Mouse (Mus musculus) neural tube, embryonic 13.5 days (tissue): Measurements from ENCODE around the gene Cdh23. TPM values are rescaled to one million over a fixed set of nuclear protein-coding genes. Genes with fewer than 3 reads are reported as not detected.

Experiments used
- ATAC-seq: fragments of 200-750 bp; cut with Nextera tagmentation; 2 replicates; pipeline ENCODE4 v1.8.0; 2017; ENCODE audit warnings: low read depth, mild to moderate bottlenecking, moderate TSS enrichment, moderate library complexity
- H3K27ac ChIP-seq: fragments of 300-500 bp; sonication (generic); replicated peaks from 2 replicates; pipeline ENCODE4 v1.5.1; 2015; ENCODE audit warnings: moderate library complexity, mild to moderate bottlenecking, inconsistent platforms
- H3K27me3 ChIP-seq: fragments of 300-500 bp; sonication (generic); 2 replicates; pipeline ENCODE4 v1.6.1; 2015; ENCODE audit warnings: mild to moderate bottlenecking, inconsistent platforms
- H3K36me3 ChIP-seq: fragments of 300-500 bp; sonication (generic); 2 replicates; pipeline ENCODE4 v1.6.1; 2015; ENCODE audit warnings: mild to moderate bottlenecking, inconsistent platforms
- H3K4me1 ChIP-seq: fragments of 300-500 bp; sonication (generic); replicated peaks from 2 replicates; pipeline ENCODE4 v1.6.1; 2015; ENCODE audit warnings: inconsistent platforms
- H3K4me2 ChIP-seq: fragments of 300-500 bp; sonication (generic); 2 replicates; pipeline ENCODE4 v1.6.1; 2015; ENCODE audit warnings: inconsistent platforms, mild to moderate bottlenecking, moderate library complexity
- H3K4me3 ChIP-seq: fragments of 300-500 bp; sonication (generic); 2 replicates; pipeline ENCODE4 v1.5.1; 2015; ENCODE audit warnings: mild to moderate bottlenecking, inconsistent platforms
- H3K9ac ChIP-seq: fragments of 300-500 bp; sonication (generic); 2 replicates; pipeline ENCODE4 v1.6.1; 2015; ENCODE audit warnings: moderate library complexity, mild to moderate bottlenecking, inconsistent platforms
- H3K9me3 ChIP-seq: fragments of 300-500 bp; sonication (generic); 2 replicates; pipeline ENCODE4 v1.6.1; 2016; ENCODE audit warnings: inconsistent platforms
- WGBS: fragments of 180-500 bp; shearing (Covaris S2); methylation state at CpG from one replicate; pipeline ENCODE4 v1.1.7; 2015; 5-methylcytosine and 5-hydroxymethylcytosine counted together
- polyA plus RNA-seq: library from polyadenylated mRNA; unstranded; fragments of >200 nt; fragmentation: Nextera tagmentation; extraction: Ambion mirVana; gene quantifications from 2 replicates; pipeline ENCODE4 v1.2.1, GENCODE M21; 2015

The Cdh23 gene
- polyA plus RNA-seq, 1 experiment from 2014 or later: 1.4 TPM

DNA sequence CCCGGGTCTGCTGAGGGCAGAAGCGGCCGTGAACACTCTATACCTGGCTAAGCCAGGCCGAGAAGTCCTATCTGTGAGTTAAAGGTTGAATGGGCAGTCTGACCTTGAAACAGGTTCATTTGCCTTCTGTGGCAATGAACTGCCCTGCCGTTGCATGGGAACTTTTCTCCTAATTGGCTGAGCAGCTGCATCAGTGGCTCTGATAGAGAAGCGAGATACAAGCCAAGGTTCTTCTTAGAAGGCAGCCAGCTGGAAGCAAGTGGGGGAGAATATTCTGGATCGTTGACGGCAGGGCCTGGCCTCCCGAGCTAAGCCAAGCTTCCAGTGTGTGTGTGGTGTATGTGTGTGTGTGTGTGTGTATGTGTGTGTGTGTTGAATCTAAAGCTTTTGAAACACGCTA, 431.0 kb downstream of the Cdh23 start:
- WGBS: 83% methylated on average over 10 of the region's 10 CpGs
- no peak overlapping the region for H3K9ac ChIP-seq
- no peak overlapping the region for H3K4me2 ChIP-seq
- ATAC-seq: no peak
- no peaks in the 10 kb centered on the region for H3K27me3 ChIP-seq
- no peak overlapping the region for H3K27ac ChIP-seq
- H3K4me1 ChIP-seq: peaks cover 17% of the 10 kb centered on the region
- H3K36me3 ChIP-seq: no peaks in the 10 kb centered on the region
- H3K4me3 ChIP-seq: no peak overlapping the region
- H3K9me3 ChIP-seq: no peaks in the 10 kb centered on the region

DNA sequence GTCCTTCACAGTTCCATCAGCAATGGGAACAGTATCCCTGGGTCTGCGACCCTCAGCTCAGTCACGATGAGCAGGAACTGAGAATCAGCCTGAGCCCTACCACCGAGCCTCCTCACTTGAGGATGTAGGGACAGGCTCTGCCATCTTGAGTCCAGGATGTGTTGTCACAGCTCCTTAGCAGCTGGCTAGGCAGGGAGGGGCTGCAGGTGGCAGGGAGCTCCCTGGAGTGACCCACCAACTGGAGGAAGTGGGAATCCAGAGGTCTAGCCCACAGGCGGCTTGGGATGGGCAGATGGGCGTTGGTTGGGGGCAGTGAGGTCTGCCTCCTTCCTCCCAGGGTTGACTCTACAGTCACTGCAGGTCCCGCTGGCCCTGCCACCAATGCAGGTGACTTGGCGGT, 432.9 kb downstream of the Cdh23 start:
- Histone ChIP-seq H3K4me3 (no peak overlapping the region), H3K9ac (0 out of 2 replicates have a peak overlapping the region, but pooled peaks have one; percentile 34), H3K9me3 (no peaks in the 10 kb centered on the region), H3K36me3 (no peaks in the 10 kb centered on the region), H3K4me2 (no peak overlapping the region), H3K27ac (no peak overlapping the region), H3K27me3 (no peaks in the 10 kb centered on the region), H3K4me1 (peaks cover 10% of the 10 kb centered on the region)
- WGBS: 83% methylated on average over 7 of the region's 7 CpGs
- no peak for ATAC-seq

DNA sequence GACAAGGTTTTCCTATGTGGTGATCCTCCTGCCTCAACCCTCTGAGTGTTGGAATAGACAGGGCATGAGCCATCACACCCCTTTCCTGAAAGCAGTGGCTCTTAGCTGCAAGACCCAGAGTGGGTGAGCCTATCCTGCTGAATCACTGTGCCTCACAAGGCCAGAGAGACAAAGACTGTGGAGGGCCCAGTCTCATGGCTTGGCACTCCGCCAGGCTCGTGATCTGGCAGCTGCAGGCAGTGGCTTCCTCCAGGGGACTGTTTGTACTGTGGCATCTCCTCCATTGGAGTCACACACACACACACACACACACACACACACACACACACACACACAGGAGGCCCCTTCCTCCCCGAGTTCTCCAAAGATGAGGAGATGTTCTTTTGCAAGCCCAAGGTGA, 433.9 kb downstream of the Cdh23 start:
- WGBS: 28% methylated on average over 3 of the region's 3 CpGs
- Histone ChIP-seq H3K36me3 (no peaks in the 10 kb centered on the region), H3K9ac (peak overlapping the region; percentile 26; the same call in 1 of the 2 replicates), H3K4me1 (peaks cover 10% of the 10 kb centered on the region), H3K27ac (peak overlapping the region; percentile 72), H3K4me2 (no peak overlapping the region), H3K4me3 (no peak overlapping the region), H3K9me3 (no peaks in the 10 kb centered on the region), H3K27me3 (no peaks in the 10 kb centered on the region)
- ATAC-seq: peak; percentile 94

DNA sequence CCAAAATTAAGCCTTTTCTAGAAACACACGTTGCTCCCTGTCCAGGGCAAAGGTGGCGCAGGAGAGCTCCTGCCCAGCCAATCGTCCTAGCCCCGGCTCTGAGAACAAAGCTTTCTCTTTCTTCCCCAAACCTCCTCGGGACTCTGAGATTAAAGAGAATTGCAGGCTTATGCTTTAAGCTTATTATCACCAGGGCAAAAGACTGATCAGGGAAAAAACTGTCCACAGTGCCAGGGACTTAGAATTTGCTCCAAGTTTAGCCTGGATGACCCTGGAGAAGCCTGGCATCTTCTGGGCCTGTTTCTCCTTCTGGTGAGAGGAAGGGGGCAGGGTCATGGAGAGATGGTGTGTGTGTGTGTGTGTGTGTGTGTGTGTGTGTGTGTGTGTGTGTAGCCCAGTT, 434.8 kb downstream of the Cdh23 start:
- Histone ChIP-seq H3K4me3 (no peak overlapping the region), H3K36me3 (no peaks in the 10 kb centered on the region), H3K4me1 (peaks cover 10% of the 10 kb centered on the region), H3K27ac (no peak overlapping the region), H3K9ac (no peak overlapping the region), H3K4me2 (no peak overlapping the region), H3K9me3 (no peaks in the 10 kb centered on the region), H3K27me3 (no peaks in the 10 kb centered on the region)
- 39% methylated on average over 5 of the region's 5 CpGs for WGBS
- ATAC-seq: no peak

DNA sequence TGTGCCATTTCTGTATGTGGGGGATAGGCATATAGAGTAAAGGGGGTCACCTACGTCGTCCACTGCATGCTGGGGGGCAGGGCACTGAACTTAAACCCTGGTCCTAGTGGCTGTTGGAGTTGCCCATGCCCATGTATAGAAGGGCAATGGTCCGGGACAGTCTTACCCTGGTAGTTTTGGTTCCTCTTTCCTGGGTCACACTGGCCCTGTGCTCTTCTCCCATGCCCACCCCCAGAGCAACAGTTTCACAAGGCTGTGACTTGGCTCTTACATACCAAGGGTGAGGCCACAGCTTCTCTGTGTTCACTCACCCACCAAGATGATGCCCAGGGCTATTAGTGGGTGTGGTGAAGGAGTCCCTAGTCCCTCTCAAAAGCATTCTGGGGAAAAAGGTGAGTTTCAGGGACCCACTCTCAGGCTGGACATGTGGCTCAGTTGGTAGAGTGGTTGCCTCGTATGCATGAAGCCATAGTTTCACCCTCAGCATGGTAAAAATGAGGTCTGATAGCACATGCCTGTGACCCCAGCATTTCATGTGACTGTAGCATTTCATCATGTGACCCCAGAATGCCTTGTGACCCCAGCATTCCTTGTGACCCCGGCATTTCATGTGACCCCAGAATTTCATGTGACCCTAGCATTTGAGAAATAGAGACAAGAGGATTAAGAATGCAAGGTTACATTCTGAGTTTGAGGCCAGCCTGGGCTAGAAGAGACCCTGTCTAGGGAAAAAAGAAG, 435.6 kb downstream of the Cdh23 start:
- peaks cover 10% of the 10 kb centered on the region for H3K4me1 ChIP-seq
- 88% methylated on average over 5 of the region's 5 CpGs for WGBS
- no peaks in the 10 kb centered on the region for H3K27me3 ChIP-seq
- no peak overlapping the region for H3K27ac ChIP-seq
- H3K4me2 ChIP-seq: no peak overlapping the region
- no peaks in the 10 kb centered on the region for H3K9me3 ChIP-seq
- no peak overlapping the region for H3K9ac ChIP-seq
- H3K4me3 ChIP-seq: no peak overlapping the region
- H3K36me3 ChIP-seq: no peaks in the 10 kb centered on the region
- ATAC-seq: no peak

DNA sequence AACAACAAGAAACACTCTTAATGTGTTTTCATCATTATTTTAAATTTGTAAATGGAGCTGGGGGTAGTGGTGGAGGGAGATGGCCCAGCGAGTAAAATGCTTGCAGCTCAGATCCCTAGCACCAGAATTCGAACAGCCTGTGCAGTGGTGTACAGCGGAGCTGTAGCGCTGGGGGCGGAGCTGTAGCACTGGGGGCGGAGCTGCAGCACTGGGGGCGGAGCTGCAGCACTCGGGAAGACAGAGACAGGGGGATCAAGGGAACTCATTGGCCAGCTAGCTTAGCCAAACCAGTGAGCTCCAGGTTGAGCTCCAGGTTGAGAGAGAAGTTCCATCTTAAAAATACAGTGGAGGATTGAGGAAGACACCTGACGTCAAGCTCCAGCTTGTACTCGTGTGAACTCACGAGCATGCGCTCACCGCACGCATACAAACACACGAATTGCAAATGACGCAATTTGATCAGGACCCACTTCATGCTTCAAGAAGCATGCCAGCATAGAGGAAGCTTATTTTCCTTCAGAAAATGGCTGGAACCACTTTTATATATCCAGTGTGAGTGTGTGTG, 438.9 kb downstream of the Cdh23 start:
- Histone ChIP-seq H3K4me3 (no peak overlapping the region), H3K27ac (no peak overlapping the region), H3K9me3 (no peaks in the 10 kb centered on the region), H3K27me3 (no peaks in the 10 kb centered on the region), H3K4me1 (peaks cover 5% of the 10 kb centered on the region; the same call in 1 of the 2 replicates), H3K4me2 (no peak overlapping the region), H3K9ac (no peak overlapping the region), H3K36me3 (no peaks in the 10 kb centered on the region)
- no peak for ATAC-seq
- 56% methylated on average over 16 of the region's 16 CpGs for WGBS

DNA sequence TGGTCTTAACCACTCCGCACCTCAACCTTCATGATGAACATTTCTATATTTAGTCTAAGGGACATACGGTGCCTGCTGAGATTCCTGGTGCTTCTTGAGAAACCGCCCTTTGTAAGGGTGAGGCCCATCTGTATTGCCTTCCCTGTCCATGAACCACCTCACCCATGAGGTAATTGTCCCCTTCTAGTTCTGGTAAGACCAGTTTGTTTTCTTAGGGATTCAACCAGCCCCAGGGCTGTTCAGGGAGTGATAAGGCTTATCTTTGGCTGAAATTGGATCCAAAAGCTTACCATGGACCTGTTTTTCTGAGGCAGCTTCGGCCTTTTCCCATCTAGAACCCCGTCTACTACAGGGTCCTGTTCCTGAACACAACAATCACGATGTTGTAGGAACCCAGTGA, 440.2 kb downstream of the Cdh23 start:
- no peak for ATAC-seq
- Histone ChIP-seq H3K27me3 (no peaks in the 10 kb centered on the region), H3K4me1 (no peaks in the 10 kb centered on the region), H3K9ac (no peak overlapping the region), H3K4me2 (no peak overlapping the region), H3K4me3 (no peak overlapping the region), H3K36me3 (no peaks in the 10 kb centered on the region), H3K9me3 (no peaks in the 10 kb centered on the region), H3K27ac (no peak overlapping the region)
- WGBS: 88% methylated on average over 6 of the region's 6 CpGs

Other genes starting within 250 kb of the Cdh23 start
- 11.8 and 12.9 TPM in 2 replicates for gene Slc29a3, start 56.3 kb upstream of the Cdh23 start, polyA plus RNA-seq
- 2.6 and 2.9 TPM in 2 replicates for gene Unc5b, start 135.1 kb upstream of the Cdh23 start, polyA plus RNA-seq